Mouse (Mus musculus) colon, adult 2 months (tissue): Measurements from ENCODE around the gene Slc35f4. TPM values are rescaled to one million over a fixed set of nuclear protein-coding genes. Genes with fewer than 3 reads are reported as not detected.

Source experiments
- polyA plus RNA-seq: library from polyadenylated mRNA; depleted of rRNA; stranded (reverse); fragments of >200 nt; gene quantifications from 2 replicates; pipeline ENCODE4 v1.2.3, GENCODE M21; 2012; rRNA removed

The Slc35f4 gene
- polyA plus RNA-seq = 0.06 TPM in 1 of 2 replicates, not detected in the other

GRCm38 (mm10) chr14:49525931-49526291 lies at the start of gene Slc35f4:
Gene Slc35f4 (minus strand): TSS chr14:49526046.

